Mouse (Mus musculus): Measurements from ENCODE around the gene Evi5l. TPM values are rescaled to one million over a fixed set of nuclear protein-coding genes. Genes with fewer than 3 reads are reported as not detected.
A peak's percentile ranks its signal among the peaks of the same experiment; 100 is the strongest.
"Not testable (repeated sequence)": the region's sequence is repeated elsewhere in the genome, so short reads cannot be mapped to it uniquely, and the experiment has no call there.

Gene Evi5l
- polyA plus RNA-seq, 1 experiment from 2014 or later: 70.1 TPM

DNA sequence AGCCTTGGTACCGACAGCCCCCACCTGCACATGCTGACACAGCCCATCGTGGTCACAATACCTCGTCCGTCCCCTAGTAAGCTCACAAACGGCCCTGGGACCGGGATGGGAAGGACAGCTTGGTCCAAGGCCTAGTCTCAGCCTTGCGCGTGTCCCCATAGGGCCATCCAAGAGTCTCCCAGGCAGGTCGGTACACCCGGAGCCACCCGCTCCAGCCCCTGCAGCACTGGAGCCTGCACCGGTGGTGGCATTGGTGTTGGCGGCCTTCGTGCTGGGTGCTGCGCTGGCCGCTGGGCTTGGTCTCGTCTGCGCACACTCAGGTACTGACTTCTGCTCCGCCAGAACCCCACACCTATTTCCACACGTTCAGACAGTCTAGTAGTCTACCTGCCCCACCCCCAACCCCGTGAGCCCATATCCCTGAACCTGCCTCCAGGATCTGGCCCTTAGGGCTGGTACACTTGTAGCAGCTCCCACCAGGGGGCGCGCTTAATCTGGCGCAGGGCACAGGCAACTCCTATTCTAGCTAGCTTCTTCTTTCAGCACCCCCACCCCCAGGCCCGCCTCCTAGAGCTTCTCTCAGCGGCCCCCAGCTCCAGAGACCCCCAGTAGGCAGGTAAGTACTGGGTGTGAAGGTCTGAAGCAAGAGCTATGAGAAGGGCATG, 84.1 kb downstream of the Evi5l start:
- H3K9ac ChIP-seq: no peak overlapping the region
- no peak overlapping the region for H3K27ac ChIP-seq
- no peak overlapping the region for H3K4me3 ChIP-seq
- peaks cover 29% of the 10 kb centered on the region for H3K4me1 ChIP-seq
- ATAC-seq (ENCODE audit: low FRiP score): 0 out of 2 replicates have a peak, but pooled peaks have one; percentile 1
- no peaks in the 10 kb centered on the region for H3K9me3 ChIP-seq (replicated peaks)
- WGBS: 29% methylated on average over 26 of the region's 26 CpGs
- 0 out of 2 replicates have a peak, but pooled peaks cover 4% of the 10 kb centered on the region for H3K27me3 ChIP-seq
- 0 out of 2 replicates have a peak overlapping the region, but pooled peaks have one; percentile 3 for H3K4me2 ChIP-seq (replicated peaks)
- H3K36me3 ChIP-seq: peaks cover 40% of the 10 kb centered on the region

DNA sequence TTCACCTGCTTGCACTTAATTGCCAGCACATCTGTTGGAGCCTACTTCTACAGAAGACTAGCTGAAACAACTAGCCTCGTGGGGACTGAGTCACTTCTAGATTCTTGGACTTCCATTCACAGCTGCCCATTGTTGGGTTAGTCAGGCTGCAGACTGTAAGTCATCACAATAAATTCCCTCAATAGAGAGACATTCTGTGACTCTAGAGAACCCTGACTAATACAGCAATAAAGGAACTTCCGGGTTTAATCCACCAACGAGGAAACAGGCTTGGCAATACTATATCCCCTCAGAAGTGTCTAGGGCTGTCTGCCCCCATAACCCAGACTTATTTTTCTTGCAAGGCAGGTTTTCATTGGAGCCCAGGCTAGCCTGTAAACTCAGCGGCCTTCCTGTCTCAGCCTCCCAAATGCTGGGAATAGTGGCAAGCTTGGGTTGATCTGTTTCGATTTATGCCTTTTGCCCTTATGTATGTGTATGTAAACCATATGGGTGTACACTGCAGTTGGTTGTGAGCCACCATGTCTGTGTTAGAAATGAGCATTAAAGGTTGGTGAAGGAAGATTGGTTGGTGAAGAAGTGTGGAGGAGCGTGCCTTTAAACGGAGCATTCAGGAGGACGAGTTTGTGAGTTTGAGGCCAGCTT, 85.9 kb downstream of the Evi5l start:
- H3K36me3 ChIP-seq: peaks cover 36% of the 10 kb centered on the region
- H3K4me3 ChIP-seq: peak overlapping the region; percentile 89
- ATAC-seq (ENCODE audit: low FRiP score): no peak
- H3K27me3 ChIP-seq: 0 out of 2 replicates have a peak, but pooled peaks cover 4% of the 10 kb centered on the region
- H3K27ac ChIP-seq: peak overlapping the region; percentile 95; the same call in 1 of the 2 replicates
- 47% methylated on average over 8 of the region's 8 CpGs for WGBS
- H3K4me2 ChIP-seq (replicated peaks): peak overlapping the region; percentile 86
- H3K4me1 ChIP-seq: peaks cover 38% of the 10 kb centered on the region
- peak overlapping the region; percentile 91 for H3K9ac ChIP-seq
- no peaks in the 10 kb centered on the region for H3K9me3 ChIP-seq (replicated peaks)

DNA sequence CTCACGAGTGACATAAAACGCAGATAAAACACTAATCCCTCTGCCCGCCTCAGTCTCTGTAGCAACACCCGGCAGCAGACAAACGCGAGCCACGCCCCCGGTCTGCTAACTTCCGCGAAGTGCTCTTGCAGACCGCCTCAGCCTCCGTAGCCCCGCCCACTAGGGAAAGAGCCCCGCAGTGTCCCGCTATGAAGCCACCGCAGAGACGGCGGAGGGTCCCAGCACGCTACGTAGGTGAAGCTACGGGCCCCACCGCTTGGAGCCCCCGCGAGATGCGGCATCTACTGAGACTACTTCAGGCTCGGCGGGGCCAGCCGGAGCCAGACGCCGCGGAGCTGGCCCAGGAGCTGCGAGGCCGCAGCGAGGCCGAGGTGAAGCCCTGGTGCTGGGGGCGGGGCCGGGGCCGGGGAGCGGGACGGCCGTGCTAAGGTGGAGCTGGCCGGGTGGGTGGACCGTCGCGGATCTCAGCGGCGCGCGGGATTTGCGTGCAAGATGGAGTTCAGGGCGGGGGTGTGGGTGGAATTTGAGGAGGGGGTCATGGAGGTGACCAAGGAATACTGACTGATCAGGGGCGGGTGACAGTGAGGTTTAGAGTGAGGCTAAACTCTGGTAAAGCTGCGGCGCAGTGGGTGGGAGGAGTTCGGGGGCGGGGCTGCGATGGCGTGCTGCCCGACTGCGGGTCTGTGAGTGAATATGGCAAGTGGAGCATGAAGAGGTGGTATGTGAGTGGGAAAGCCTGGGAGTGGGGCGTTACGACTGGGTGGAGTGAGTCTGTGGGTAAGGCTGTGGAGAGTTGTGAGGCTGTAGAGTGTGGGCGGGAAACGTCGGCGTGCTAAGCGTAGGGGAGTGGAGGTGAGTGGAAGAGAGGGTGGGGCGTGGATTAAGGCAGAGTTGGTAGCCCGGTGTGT, 86.8 kb downstream of the Evi5l start, which contains the start of gene Snapc2:
Snapc2 (plus strand) TSS at position 147 of the 908 bp plus-strand sequence.
- H3K36me3 ChIP-seq: peaks cover 29% of the 10 kb centered on the region
- WGBS: under 1% methylated on average over 69 of the region's 69 CpGs
- H3K9me3 ChIP-seq (replicated peaks): no peaks in the 10 kb centered on the region
- H3K4me3 ChIP-seq: peak within 1 kb of the TSS; percentile 89
- H3K4me2 ChIP-seq (replicated peaks): peak within 1 kb of the TSS; percentile 86
- peak; percentile 88 for ATAC-seq (ENCODE audit: low FRiP score)
- peaks cover 47% of the 10 kb centered on the region for H3K4me1 ChIP-seq
- peak within 1 kb of the TSS; percentile 91 for H3K9ac ChIP-seq
- peak within 1 kb of the TSS; percentile 95 for H3K27ac ChIP-seq
- H3K27me3 ChIP-seq: 0 out of 2 replicates have a peak, but pooled peaks cover under 1% of the 10 kb centered on the region

DNA sequence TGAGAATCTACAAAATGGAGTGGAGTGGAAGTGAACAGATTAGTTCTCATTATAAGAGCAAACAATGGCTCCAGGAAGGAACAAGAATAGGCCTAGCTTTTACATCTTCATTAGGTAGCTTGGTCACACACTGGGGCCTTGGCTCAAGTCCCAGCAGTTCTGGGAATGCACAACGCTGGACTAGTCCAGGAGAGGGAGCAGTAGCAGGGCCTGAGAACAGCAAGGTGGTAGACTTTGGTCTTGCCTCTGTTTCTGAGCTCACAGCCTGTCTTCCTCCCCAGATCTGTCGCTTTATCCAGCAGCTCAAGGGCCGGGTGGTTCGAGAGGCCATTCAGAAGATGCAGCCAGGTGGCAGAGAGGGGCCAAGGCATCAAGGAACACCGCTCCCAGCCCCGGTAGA, 87.6 kb downstream of the Evi5l start:
- H3K4me3 ChIP-seq: peak overlapping the region; percentile 89
- H3K4me1 ChIP-seq: peaks cover 45% of the 10 kb centered on the region
- H3K36me3 ChIP-seq: peaks cover 28% of the 10 kb centered on the region
- WGBS: 67% methylated on average over 6 of the region's 6 CpGs
- H3K27me3 ChIP-seq: no peaks in the 10 kb centered on the region
- ATAC-seq (ENCODE audit: low FRiP score): no peak
- H3K27ac ChIP-seq: peak overlapping the region; percentile 95; the same call in 1 of the 2 replicates
- H3K4me2 ChIP-seq (replicated peaks): peak overlapping the region; percentile 86
- H3K9ac ChIP-seq: peak overlapping the region; percentile 91
- H3K9me3 ChIP-seq (replicated peaks): no peaks in the 10 kb centered on the region

DNA sequence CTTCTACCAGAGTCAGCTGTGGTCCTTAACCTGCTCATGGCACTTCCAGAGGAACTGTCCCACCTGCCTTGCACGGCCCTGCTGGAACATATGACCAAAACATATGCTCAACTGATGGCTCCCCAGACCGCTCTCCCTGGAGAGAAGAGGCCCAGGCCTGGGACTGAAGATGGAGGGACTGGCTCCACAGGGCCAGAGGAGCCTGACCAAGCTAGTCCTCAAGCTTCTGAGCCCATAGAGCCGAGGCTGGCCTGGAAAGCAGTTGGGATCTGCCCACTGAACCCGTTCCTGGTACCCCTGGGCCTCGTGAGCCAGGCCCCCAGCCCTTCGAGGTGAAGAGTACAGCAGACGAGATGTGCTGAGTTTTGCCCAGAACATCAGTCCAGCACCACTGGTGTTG, 89.1 kb downstream of the Evi5l start:
- 88% methylated on average over 7 of the region's 7 CpGs for WGBS

DNA sequence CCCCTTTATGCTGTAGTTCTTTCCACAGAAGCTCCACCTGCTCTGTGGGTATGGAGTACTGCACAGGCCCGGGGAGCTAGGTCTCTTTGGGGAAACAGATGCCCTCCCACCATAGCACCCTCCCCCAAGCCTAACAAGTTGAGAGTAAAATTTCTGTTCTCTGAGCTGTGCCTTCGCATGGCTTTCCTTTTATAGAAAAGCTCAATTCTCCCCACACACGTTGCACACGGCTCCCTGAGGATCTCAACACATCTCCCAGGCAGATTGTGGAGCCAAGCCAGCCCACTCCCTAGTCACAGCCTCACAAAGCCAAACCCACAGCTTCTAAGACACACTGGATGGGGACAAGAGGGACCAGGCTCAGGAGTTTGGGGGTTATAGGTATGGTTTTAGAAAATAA, 90.5 kb downstream of the Evi5l start:
- Histone ChIP-seq H3K9ac (peak overlapping the region; percentile 86), H3K27ac (peak overlapping the region; percentile 97), H3K4me3 (peak overlapping the region; percentile 82)

More for the DNA sequence above, 89.1 kb downstream of the Evi5l start:
- H3K27ac ChIP-seq; H3K27me3 ChIP-seq; ATAC-seq (ENCODE audit: low FRiP score); H3K9me3 ChIP-seq (replicated peaks); H3K4me2 ChIP-seq (replicated peaks); H3K4me3 ChIP-seq; H3K9ac ChIP-seq: not testable (repeated sequence)
- peaks cover 44% of the 10 kb centered on the region for H3K4me1 ChIP-seq
- peaks cover 29% of the 10 kb centered on the region for H3K36me3 ChIP-seq

DNA sequence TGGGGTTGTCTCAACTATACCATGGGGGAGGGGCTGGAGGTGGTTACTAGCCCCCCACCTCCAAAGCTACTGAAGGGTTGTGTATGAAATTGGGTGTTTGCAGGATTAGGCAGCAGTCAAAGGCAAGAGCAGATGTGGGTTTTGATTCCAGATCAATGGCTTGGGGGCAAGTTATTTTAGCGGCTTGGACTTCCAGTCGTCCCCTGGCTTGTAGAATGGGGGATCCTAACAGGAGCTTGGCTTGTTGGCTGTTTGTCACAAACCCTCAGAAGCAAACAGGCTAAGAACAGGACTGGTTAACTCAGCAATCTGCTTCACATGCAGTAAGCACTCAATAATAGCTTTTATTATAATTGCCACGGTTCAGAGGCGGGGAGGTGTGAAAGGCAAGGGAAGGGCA, 91.0 kb downstream of the Evi5l start:
- 57% methylated on average over 4 of the region's 4 CpGs for WGBS
- Histone ChIP-seq H3K4me2 (replicated peaks) (peak overlapping the region; percentile 74), H3K27ac (peak overlapping the region; percentile 97), H3K36me3 (peaks cover 48% of the 10 kb centered on the region), H3K27me3 (no peaks in the 10 kb centered on the region), H3K9me3 (replicated peaks) (no peaks in the 10 kb centered on the region), H3K4me1 (peaks cover 43% of the 10 kb centered on the region), H3K4me3 (peak overlapping the region; percentile 82), H3K9ac (peak overlapping the region; percentile 86)
- ATAC-seq (ENCODE audit: low FRiP score): no peak

More for the DNA sequence above, 90.5 kb downstream of the Evi5l start:
- Histone ChIP-seq H3K36me3 (peaks cover 44% of the 10 kb centered on the region), H3K9me3 (replicated peaks) (no peaks in the 10 kb centered on the region), H3K27me3 (no peaks in the 10 kb centered on the region), H3K4me1 (peaks cover 44% of the 10 kb centered on the region), H3K4me2 (replicated peaks) (peak overlapping the region; percentile 74)
- ATAC-seq (ENCODE audit: low FRiP score): no peak
- WGBS: 72% methylated on average over 4 of the region's 4 CpGs

DNA sequence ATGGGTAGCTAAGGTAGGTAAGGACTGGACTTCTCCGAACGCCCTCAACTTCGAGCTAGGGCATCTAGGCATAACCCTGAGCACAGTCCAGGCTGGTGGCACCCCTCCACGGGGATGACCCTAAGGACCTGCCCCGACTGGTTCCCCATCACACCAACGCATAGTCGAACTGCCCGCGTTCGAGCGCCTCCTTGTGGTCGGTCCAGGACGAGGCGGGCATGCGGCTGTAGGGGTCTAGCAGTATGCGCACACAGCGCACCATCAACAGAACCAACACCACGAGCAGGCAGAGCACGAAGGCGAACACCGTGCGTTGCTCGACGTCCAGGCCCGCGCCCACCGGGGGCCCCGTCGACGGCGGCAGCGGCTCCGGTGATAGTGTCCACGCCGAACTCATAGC, 91.9 kb downstream of the Evi5l start:
- no peaks in the 10 kb centered on the region for H3K9me3 ChIP-seq (replicated peaks)
- H3K9ac ChIP-seq: peak overlapping the region; percentile 86
- H3K4me1 ChIP-seq: peaks cover 40% of the 10 kb centered on the region
- peak; percentile 71 for ATAC-seq (ENCODE audit: low FRiP score)
- H3K36me3 ChIP-seq: peaks cover 56% of the 10 kb centered on the region
- no peaks in the 10 kb centered on the region for H3K27me3 ChIP-seq
- peak overlapping the region; percentile 82 for H3K4me3 ChIP-seq
- H3K4me2 ChIP-seq (replicated peaks): peak overlapping the region; percentile 74
- peak overlapping the region; percentile 97 for H3K27ac ChIP-seq
- WGBS: 4% methylated on average over 34 of the region's 35 CpGs

DNA sequence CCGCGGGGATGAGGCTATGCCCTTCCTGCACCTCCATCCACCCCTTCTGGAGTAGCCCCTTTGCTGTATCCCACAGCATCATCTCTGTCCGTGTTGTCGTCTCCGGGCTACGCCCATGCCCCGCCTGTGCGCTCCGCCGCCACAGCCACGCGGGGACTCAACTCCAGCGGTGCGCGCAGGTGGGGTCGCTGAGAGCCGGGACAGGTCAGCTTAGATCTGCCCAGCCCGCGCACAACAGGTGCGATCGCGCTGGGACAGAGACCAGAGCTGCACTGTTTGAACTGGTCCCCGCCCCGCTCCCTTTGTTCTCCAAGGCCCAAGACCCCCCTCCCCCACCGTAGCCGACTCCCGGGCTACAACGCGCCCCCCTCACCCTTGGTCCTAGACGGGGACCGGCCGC, 92.3 kb downstream of the Evi5l start:
- ATAC-seq (ENCODE audit: low FRiP score): peak; percentile 83
- H3K27ac ChIP-seq: peak overlapping the region; percentile 97
- peak overlapping the region; percentile 86 for H3K9ac ChIP-seq
- peak overlapping the region; percentile 74 for H3K4me2 ChIP-seq (replicated peaks)
- WGBS: under 1% methylated on average over 32 of the region's 32 CpGs
- peaks cover 37% of the 10 kb centered on the region for H3K4me1 ChIP-seq
- H3K36me3 ChIP-seq: peaks cover 59% of the 10 kb centered on the region
- H3K4me3 ChIP-seq: peak overlapping the region; percentile 82
- no peaks in the 10 kb centered on the region for H3K27me3 ChIP-seq
- H3K9me3 ChIP-seq (replicated peaks): no peaks in the 10 kb centered on the region

DNA sequence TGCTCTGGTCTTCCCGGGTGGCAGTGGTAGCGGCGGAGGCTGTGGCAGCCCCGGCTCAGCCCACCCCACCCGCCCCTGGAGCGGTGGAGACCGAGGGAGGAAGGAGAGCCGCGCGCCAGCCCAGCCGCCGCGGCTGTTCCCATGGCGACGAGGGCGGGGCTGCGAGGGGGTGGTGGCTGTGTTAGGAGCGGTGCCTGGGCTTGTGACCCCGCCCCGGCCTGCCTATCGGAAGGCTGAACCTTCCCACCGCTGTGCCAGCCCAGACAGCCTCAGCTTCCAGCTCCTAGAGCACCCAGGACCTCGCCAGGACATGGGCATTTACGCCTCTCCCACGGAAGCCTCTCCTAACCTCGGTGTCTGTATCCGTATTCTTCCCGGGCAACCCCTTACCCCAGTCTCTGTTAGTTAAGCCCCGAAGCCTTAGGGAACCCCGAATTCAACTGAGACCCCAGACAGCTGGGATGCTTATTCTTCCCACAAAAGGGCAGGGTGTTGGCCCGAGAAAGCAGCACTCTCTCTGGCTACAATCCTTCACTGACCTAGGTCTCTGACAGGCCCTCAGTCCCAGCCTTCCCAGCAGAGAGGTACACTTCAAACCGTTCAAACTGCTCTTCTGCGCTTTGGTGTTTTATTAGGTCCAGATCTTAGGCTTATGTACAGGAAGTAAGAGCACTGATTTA, 92.9 kb downstream of the Evi5l start, which contains the start of gene Ctxn1:
Ctxn1 (minus strand) TSS at position 150 of the 680 bp plus-strand sequence.
- no peaks in the 10 kb centered on the region for H3K27me3 ChIP-seq
- H3K36me3 ChIP-seq: peaks cover 65% of the 10 kb centered on the region
- peak within 1 kb of the TSS; percentile 97 for H3K27ac ChIP-seq
- WGBS: 8% methylated on average over 25 of the region's 33 CpGs
- ATAC-seq (ENCODE audit: low FRiP score): peak; percentile 92
- H3K4me2 ChIP-seq (replicated peaks): peak within 1 kb of the TSS; percentile 74
- peaks cover 31% of the 10 kb centered on the region for H3K4me1 ChIP-seq
- peak within 1 kb of the TSS; percentile 82 for H3K4me3 ChIP-seq
- peak within 1 kb of the TSS; percentile 86 for H3K9ac ChIP-seq
- no peaks in the 10 kb centered on the region for H3K9me3 ChIP-seq (replicated peaks)

DNA sequence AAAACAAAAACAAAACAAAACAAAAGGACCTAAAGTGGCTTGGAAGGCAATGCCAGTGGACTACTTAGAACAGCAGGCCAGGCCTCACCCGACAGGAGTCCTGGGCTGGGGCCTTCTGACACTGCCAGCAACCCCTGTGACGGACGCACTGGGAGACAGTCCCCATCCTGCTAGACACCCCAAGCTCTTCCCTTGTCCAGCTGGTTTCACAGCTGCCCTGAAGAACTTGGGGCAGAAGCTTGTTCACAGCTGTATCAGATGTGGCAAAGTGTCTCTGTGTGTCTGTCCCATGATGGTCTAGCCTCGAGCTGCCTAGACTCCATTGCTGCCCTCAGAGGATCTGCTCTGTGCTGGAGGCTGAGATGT, 93.4 kb downstream of the Evi5l start:
- Histone ChIP-seq H3K4me2 (replicated peaks) (peak overlapping the region; percentile 74; the same call in 1 of the 2 replicates), H3K36me3 (peaks cover 67% of the 10 kb centered on the region), H3K4me1 (peaks cover 27% of the 10 kb centered on the region), H3K27me3 (no peaks in the 10 kb centered on the region), H3K9me3 (replicated peaks) (no peaks in the 10 kb centered on the region), H3K9ac (peak overlapping the region; percentile 86; the same call in 1 of the 2 replicates), H3K4me3 (peak overlapping the region; percentile 82; the same call in 1 of the 2 replicates), H3K27ac (peak overlapping the region; percentile 97)
- no peak for ATAC-seq (ENCODE audit: low FRiP score)
- 85% methylated on average over 4 of the region's 4 CpGs for WGBS
